14 mouse cellular contexts compared by ENCODE assay signal in the genomic region with DNA sequence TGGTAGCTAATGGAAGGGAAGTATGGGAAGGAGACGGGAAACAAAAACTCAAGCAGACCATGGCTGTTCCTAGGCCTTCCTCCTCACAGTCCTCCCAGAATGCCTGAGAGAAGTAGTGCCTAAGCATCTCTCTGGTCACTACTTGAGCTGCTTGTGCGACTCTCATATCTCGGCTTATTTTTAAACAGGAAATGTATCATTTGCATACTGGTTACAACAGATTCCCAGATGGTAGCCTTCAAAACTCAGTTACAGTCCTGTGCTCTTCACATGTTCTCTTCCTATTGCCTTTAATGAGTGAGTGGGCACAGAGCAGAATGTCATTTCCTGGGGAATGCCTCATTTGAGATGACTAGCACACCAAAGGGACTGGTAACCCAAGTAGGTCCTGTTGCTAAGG.
"Had no signal": no experiment of that assay in that cellular context is flagged by ENCODE, and none has a peak within 500 bp of the region (broad histone marks: within the 10 kb centered on the region; RNA-seq: fewer than 3 reads in every experiment).

No protein-coding gene starts in this region.

- ATAC-seq: liver, embryonic 12.5 days had no signal

- H3K4me3 ChIP-seq: limb, embryonic 15.5 days; liver, embryonic 12.5 days; midbrain, embryonic 10.5 days; myocyte; neural tube, embryonic 15.5 days had no signal

- H3K9me3 ChIP-seq: limb, embryonic 15.5 days; liver, embryonic 12.5 days; midbrain, embryonic 10.5 days; neural tube, embryonic 15.5 days had no signal

- H3K27me3 ChIP-seq: limb, embryonic 15.5 days; liver, embryonic 12.5 days; neural tube, embryonic 15.5 days had no signal

- H3K27ac ChIP-seq: limb, embryonic 15.5 days; liver, embryonic 12.5 days; midbrain, embryonic 10.5 days; neural tube, embryonic 15.5 days; stomach, postnatal 0 days had no signal

- H3K4me1 ChIP-seq: liver, embryonic 12.5 days; midbrain, embryonic 10.5 days; neural tube, embryonic 15.5 days had no signal

- H3K9ac ChIP-seq: limb, embryonic 15.5 days; liver, embryonic 12.5 days; neural tube, embryonic 15.5 days had no signal

- H3K4me2 ChIP-seq: limb, embryonic 15.5 days; liver, embryonic 12.5 days; neural tube, embryonic 15.5 days had no signal

- H3K36me3 ChIP-seq: limb, embryonic 15.5 days; liver, embryonic 12.5 days; midbrain, embryonic 10.5 days; neural tube, embryonic 15.5 days had no signal

- DNase-seq: kidney, adult 18-20 months; kidney, postnatal 10 days; layer of hippocampus, postnatal 36 days; lung, postnatal 4 days; midbrain, embryonic 14.5 days; right cerebral cortex, adult 18-20 months; right cerebral cortex, postnatal 25 days; thymus, postnatal 4 days had no signal
